Comparison of ENCODE assay signal across 10 mouse cellular contexts in the genomic region with DNA sequence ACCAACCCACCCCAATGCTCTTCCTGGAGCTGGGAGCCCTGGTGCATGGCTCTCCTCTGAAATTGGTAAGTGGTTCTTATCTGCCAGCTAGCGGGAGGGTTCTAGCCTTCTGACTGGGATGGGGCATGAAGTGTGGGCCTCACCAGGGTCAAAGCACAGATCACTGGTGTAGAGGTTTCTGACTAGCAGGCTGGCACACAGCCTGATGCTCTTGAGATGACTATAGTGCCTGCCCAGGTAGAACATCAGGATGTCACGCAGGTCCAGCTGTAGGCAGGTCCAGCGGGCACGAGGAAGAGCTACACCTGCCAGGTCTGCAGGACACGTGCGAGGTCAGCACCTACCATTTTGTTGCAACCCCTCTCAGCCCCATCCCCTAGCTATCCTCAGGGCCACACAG. TPM values are rescaled to one million over a fixed set of nuclear protein-coding genes. Genes with fewer than 3 reads are reported as not detected.
DNase-seq lines count a peak whose midpoint lies in the region; ATAC-seq lines count a peak whose summit lies in the region.
"Had no signal": no experiment of that assay in that cellular context is flagged by ENCODE, and none has a peak within 500 bp of the region (broad histone marks: within the 10 kb centered on the region; RNA-seq: fewer than 3 reads in every experiment).

No protein-coding gene starts in this region.

- peak overlapping the region; percentile 75; the same call in 1 of the 2 replicates for H3K4me3 ChIP-seq in heart, embryonic 16.5 days (ENCODE audit: low read length)
- peak overlapping the region; percentile 84 for H3K4me3 ChIP-seq in embryonic facial prominence, embryonic 10.5 days
- H3K4me3 ChIP-seq in intestine, embryonic 15.5 days (replicated peaks): peak overlapping the region; percentile 69
- no peak overlapping the region for H3K4me3 ChIP-seq in midbrain, embryonic 16.5 days (ENCODE audit: low read depth, low read length)

- H3K9ac ChIP-seq in heart, embryonic 16.5 days (ENCODE audit: low read length): no peak overlapping the region
- H3K9ac ChIP-seq in intestine, embryonic 15.5 days: peak overlapping the region; percentile 77; the same call in 1 of the 2 replicates
- H3K9ac ChIP-seq in midbrain, embryonic 16.5 days (ENCODE audit: low read depth, low read length): peak overlapping the region; percentile 92; the same call in 1 of the 2 replicates

- peaks cover 13% of the 10 kb centered on the region for H3K4me1 ChIP-seq in heart, embryonic 16.5 days (ENCODE audit: control insufficient read depth, insufficient read depth, low read length)
- H3K4me1 ChIP-seq in embryonic facial prominence, embryonic 10.5 days: peaks cover 23% of the 10 kb centered on the region
- peaks cover 19% of the 10 kb centered on the region for H3K4me1 ChIP-seq in intestine, embryonic 15.5 days (replicated peaks)
- H3K4me1 ChIP-seq in midbrain, embryonic 16.5 days (ENCODE audit: control insufficient read depth, insufficient read depth, low read length): peaks cover 17% of the 10 kb centered on the region

- intact Hi-C loops in heart, postnatal 36 days (cut with DNase I): no loop called here
- intact Hi-C loops in left cerebral cortex, postnatal 10 days (cut with DNase I): no loop called here

- no peaks in the 10 kb centered on the region for H3K9me3 ChIP-seq in heart, embryonic 16.5 days (replicated peaks; ENCODE audit: control insufficient read depth, low read length)
- H3K9me3 ChIP-seq in embryonic facial prominence, embryonic 10.5 days: no peaks in the 10 kb centered on the region
- no peaks in the 10 kb centered on the region for H3K9me3 ChIP-seq in intestine, embryonic 15.5 days
- no peaks in the 10 kb centered on the region for H3K9me3 ChIP-seq in midbrain, embryonic 16.5 days (replicated peaks; ENCODE audit: control insufficient read depth, low read length, poor library complexity, severe bottlenecking)

- peak overlapping the region; percentile 94; the same call in 1 of the 2 replicates for H3K4me2 ChIP-seq in heart, embryonic 16.5 days (ENCODE audit: low read depth, low read length)
- H3K4me2 ChIP-seq in intestine, embryonic 15.5 days (replicated peaks): peak overlapping the region; percentile 95
- H3K4me2 ChIP-seq in midbrain, embryonic 16.5 days (ENCODE audit: low read length): peak overlapping the region; percentile 81

- 88% methylated on average over 6 of the region's 6 CpGs for WGBS in heart, embryonic 16.5 days
- 93% methylated on average over 6 of the region's 6 CpGs for WGBS in embryonic facial prominence, embryonic 10.5 days
- WGBS in intestine, embryonic 15.5 days: 89% methylated on average over 6 of the region's 6 CpGs
- WGBS in midbrain, embryonic 16.5 days: 93% methylated on average over 6 of the region's 6 CpGs

- no peak overlapping the region for H3K27ac ChIP-seq in heart, embryonic 16.5 days (ENCODE audit: low read length)
- peak overlapping the region; percentile 93; the same call in 1 of the 2 replicates for H3K27ac ChIP-seq in embryonic facial prominence, embryonic 10.5 days (replicated peaks)
- H3K27ac ChIP-seq in intestine, embryonic 15.5 days: no peak overlapping the region
- H3K27ac ChIP-seq in midbrain, embryonic 16.5 days (ENCODE audit: low read length): no peak overlapping the region

- no peak for ATAC-seq in heart, embryonic 16.5 days (replicated peaks; ENCODE audit: extremely low read depth, insufficient read depth, low FRiP score)
- no peak for ATAC-seq in intestine, embryonic 15.5 days
- no peak; the same call in 1 of the 2 replicates for ATAC-seq in midbrain, embryonic 16.5 days

- H3K36me3 ChIP-seq in heart, embryonic 16.5 days (ENCODE audit: control insufficient read depth, insufficient read depth): no peaks in the 10 kb centered on the region
- H3K36me3 ChIP-seq in embryonic facial prominence, embryonic 10.5 days (replicated peaks): peaks cover 34% of the 10 kb centered on the region
- no peaks in the 10 kb centered on the region for H3K36me3 ChIP-seq in intestine, embryonic 15.5 days
- no peaks in the 10 kb centered on the region for H3K36me3 ChIP-seq in midbrain, embryonic 16.5 days (ENCODE audit: control insufficient read depth, insufficient read depth, low read length)

- H3K27me3 ChIP-seq in heart, embryonic 16.5 days (ENCODE audit: control insufficient read depth, insufficient read depth, low read length): no peaks in the 10 kb centered on the region
- no peaks in the 10 kb centered on the region for H3K27me3 ChIP-seq in embryonic facial prominence, embryonic 10.5 days (replicated peaks; ENCODE audit: low read depth, poor library complexity, severe bottlenecking)
- no peaks in the 10 kb centered on the region for H3K27me3 ChIP-seq in intestine, embryonic 15.5 days (replicated peaks)
- H3K27me3 ChIP-seq in midbrain, embryonic 16.5 days (ENCODE audit: control insufficient read depth, insufficient read depth, low read depth, low read length): no peaks in the 10 kb centered on the region

- no peak for DNase-seq in heart, postnatal 36 days
- no peak for DNase-seq in embryonic facial prominence, embryonic 10.5 days (ENCODE audit: low spot score)
- DNase-seq in thymus, postnatal 10 days (ENCODE audit: low spot score in 2 of 2): no peak
- no peak for DNase-seq in left cerebral cortex, postnatal 10 days (ENCODE audit: extremely low spot score in 1 of 2, low spot score in 2 of 2)
- DNase-seq in adrenal gland, postnatal 36 days: no peak
- DNase-seq: adrenal gland, postnatal 25 days; kidney, adult 2 months had no signal

RNA-seq across cellular contexts. Expression of a gene that starts 1.1 kb away (rescaled TPM):
- polyA plus RNA-seq in heart, embryonic 16.5 days (2015; fragmentation: Nextera tagmentation; extraction: Ambion mirVana): 13.1 and 15.0 TPM in 2 replicates
- total RNA-seq in heart, postnatal 36 days (2021): 1 to 10 TPM; 1.7 to 2.0 TPM
- polyA plus RNA-seq in embryonic facial prominence, embryonic 10.5 days (2016; fragmentation: Nextera tagmentation; extraction: Ambion mirVana): 53.8 and 56.1 TPM in 2 replicates
- polyA plus RNA-seq in intestine, embryonic 15.5 days (2015; fragmentation: Nextera tagmentation; extraction: Ambion mirVana): 14.0 and 18.7 TPM in 2 replicates
- 18.5 and 21.6 TPM in 2 replicates for polyA plus RNA-seq in midbrain, embryonic 16.5 days (2015; fragmentation: Nextera tagmentation; extraction: Ambion mirVana)
- total RNA-seq in left cerebral cortex, postnatal 10 days (2021): 10 to 100 TPM; 34.0 to 35.6 TPM
- total RNA-seq in adrenal gland, postnatal 36 days (2021): 10 to 100 TPM; 12.9 to 15.6 TPM

RNA-seq across cellular contexts. Expression of a gene that starts 8.3 kb away (rescaled TPM):
- 225 and 234 TPM in 2 replicates for polyA plus RNA-seq in heart, embryonic 16.5 days (2015; fragmentation: Nextera tagmentation; extraction: Ambion mirVana)
- total RNA-seq in heart, postnatal 36 days (2021): 100 to 1,000 TPM; 272 to 286 TPM
- 17.3 and 20.2 TPM in 2 replicates for polyA plus RNA-seq in embryonic facial prominence, embryonic 10.5 days (2016; fragmentation: Nextera tagmentation; extraction: Ambion mirVana)
- polyA plus RNA-seq in intestine, embryonic 15.5 days (2015; fragmentation: Nextera tagmentation; extraction: Ambion mirVana): 73.0 and 77.0 TPM in 2 replicates
- 18.0 and 25.3 TPM in 2 replicates for polyA plus RNA-seq in midbrain, embryonic 16.5 days (2015; fragmentation: Nextera tagmentation; extraction: Ambion mirVana)
- 10 to 100 TPM; 27.7 to 31.4 TPM for total RNA-seq in left cerebral cortex, postnatal 10 days (2021)
- total RNA-seq in adrenal gland, postnatal 36 days (2021): 100 to 1,000 TPM; 340 to 398 TPM

RNA-seq across cellular contexts. Expression of a gene that starts 14.6 kb away (rescaled TPM):
- polyA plus RNA-seq in heart, embryonic 16.5 days (2015; fragmentation: Nextera tagmentation; extraction: Ambion mirVana): 35.1 and 37.1 TPM in 2 replicates
- total RNA-seq in heart, postnatal 36 days (2021): 10 to 100 TPM; 16.1 to 18.1 TPM
- 68.1 and 69.8 TPM in 2 replicates for polyA plus RNA-seq in embryonic facial prominence, embryonic 10.5 days (2016; fragmentation: Nextera tagmentation; extraction: Ambion mirVana)
- polyA plus RNA-seq in intestine, embryonic 15.5 days (2015; fragmentation: Nextera tagmentation; extraction: Ambion mirVana): 53.5 and 67.8 TPM in 2 replicates
- polyA plus RNA-seq in midbrain, embryonic 16.5 days (2015; fragmentation: Nextera tagmentation; extraction: Ambion mirVana): 62.2 and 63.5 TPM in 2 replicates
- 10 to 100 TPM; 34.8 to 36.0 TPM for total RNA-seq in left cerebral cortex, postnatal 10 days (2021)
- total RNA-seq in adrenal gland, postnatal 36 days (2021): 100 to 1,000 TPM; 106 to 124 TPM

RNA-seq across cellular contexts. Expression of a gene that starts 15.6 kb away (rescaled TPM):
- polyA plus RNA-seq in heart, embryonic 16.5 days (2015; fragmentation: Nextera tagmentation; extraction: Ambion mirVana): 31.6 and 32.7 TPM in 2 replicates
- 100 to 1,000 TPM; 110 to 115 TPM for total RNA-seq in heart, postnatal 36 days (2021)
- polyA plus RNA-seq in embryonic facial prominence, embryonic 10.5 days (2016; fragmentation: Nextera tagmentation; extraction: Ambion mirVana): 26.3 and 27.2 TPM in 2 replicates
- polyA plus RNA-seq in intestine, embryonic 15.5 days (2015; fragmentation: Nextera tagmentation; extraction: Ambion mirVana): 19.2 and 22.1 TPM in 2 replicates
- 15.2 and 16.7 TPM in 2 replicates for polyA plus RNA-seq in midbrain, embryonic 16.5 days (2015; fragmentation: Nextera tagmentation; extraction: Ambion mirVana)
- 10 to 100 TPM; 68.8 to 74.7 TPM for total RNA-seq in left cerebral cortex, postnatal 10 days (2021)
- 100 to 1,000 TPM in 1 of 2 experiments, 10 to 100 TPM in 1; 97.2 to 104 TPM for total RNA-seq in adrenal gland, postnatal 36 days (2021)

RNA-seq across cellular contexts. Expression of a gene that starts 18.7 kb away (rescaled TPM):
- 2.0 and 2.5 TPM in 2 replicates for polyA plus RNA-seq in heart, embryonic 16.5 days (2015; fragmentation: Nextera tagmentation; extraction: Ambion mirVana)
- 1 to 10 TPM; 2.2 to 3.3 TPM for total RNA-seq in heart, postnatal 36 days (2021)
- polyA plus RNA-seq in embryonic facial prominence, embryonic 10.5 days (2016; fragmentation: Nextera tagmentation; extraction: Ambion mirVana): 0.92 and 1.4 TPM in 2 replicates
- polyA plus RNA-seq in intestine, embryonic 15.5 days (2015; fragmentation: Nextera tagmentation; extraction: Ambion mirVana): 1.1 and 2.4 TPM in 2 replicates
- polyA plus RNA-seq in midbrain, embryonic 16.5 days (2015; fragmentation: Nextera tagmentation; extraction: Ambion mirVana): 11.8 and 14.5 TPM in 2 replicates
- total RNA-seq in left cerebral cortex, postnatal 10 days (2021): 10 to 100 TPM; 28.7 to 29.9 TPM
- total RNA-seq in adrenal gland, postnatal 36 days (2021): 10 to 100 TPM in 1 of 2 experiments, 1 to 10 TPM in 1; 9.5 to 13.3 TPM
